Mouse (Mus musculus): ENCODE measurements at regions not wholly inside any gene's neighbourhood (a gene's known extent, or its start where the extent isn't known, plus 50 kb on each side); places are given as distances from the start of the nearest gene placed in this dataset.

DNA sequence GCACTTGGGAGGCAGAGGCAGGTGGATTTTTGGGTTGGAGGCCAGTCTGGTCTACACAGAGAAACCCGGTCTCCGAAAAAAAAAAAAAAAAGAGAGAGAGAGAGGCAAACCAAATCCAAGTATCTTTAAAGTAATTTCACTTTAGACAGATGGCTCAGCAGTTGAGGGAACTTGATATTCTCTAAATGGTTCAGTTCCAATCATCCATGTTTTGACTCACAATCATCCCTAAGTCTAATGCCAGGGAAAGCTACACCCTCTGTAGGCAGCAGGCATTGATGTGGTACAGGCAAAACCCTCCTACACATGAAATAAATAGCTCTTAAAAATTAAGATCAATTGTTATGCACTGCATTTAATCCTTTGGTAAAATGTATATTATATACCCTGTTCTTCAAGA lies 248.8 kb upstream of the Gm5152 start:
- no peak for DNase-seq (ENCODE audit: extremely low spot score, low read depth, low spot score)

DNA sequence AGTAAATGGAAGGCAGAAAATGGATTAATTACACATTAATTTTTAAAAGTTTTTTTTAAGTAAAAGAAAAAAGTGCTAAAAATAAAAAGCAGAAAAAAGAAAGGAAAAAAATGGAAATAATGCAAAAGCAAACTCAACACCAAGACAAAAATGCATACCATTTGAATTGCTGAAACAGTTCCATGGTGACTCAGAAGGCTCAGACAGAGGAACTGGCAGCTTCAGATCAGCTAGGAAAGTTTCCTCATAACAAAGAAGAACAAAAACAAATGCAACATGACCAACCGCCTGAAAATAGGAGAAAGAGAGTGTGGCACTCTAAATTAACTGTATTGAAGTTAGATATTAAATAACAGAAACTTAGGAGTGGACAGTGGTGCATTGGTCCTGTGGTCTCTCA lies 231.7 kb upstream of the Gm5152 start:
- DNase-seq (ENCODE audit: extremely low spot score, low read depth, low spot score): no peak

DNA sequence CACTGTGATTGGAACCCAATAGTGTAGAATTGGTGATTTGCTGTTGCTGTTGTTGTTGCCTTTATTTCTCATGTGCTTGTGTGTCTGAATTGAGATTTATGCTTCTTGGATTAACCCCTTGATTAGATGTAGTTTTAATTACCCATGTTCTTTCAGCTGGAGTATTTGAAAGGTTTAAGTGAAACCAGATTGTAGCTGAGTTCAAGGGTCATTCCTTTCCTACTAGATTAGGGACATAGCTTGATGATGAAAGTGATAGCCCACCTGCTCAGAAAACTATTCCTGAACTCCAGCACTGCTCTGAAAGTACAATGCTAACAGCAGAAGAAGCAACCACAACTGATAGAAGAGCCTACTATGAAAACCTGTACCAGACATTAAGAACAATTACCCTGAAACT lies 231.1 kb upstream of the Gm5152 start:
- peak; percentile 67 for DNase-seq (ENCODE audit: extremely low spot score, low read depth, low spot score)

DNA sequence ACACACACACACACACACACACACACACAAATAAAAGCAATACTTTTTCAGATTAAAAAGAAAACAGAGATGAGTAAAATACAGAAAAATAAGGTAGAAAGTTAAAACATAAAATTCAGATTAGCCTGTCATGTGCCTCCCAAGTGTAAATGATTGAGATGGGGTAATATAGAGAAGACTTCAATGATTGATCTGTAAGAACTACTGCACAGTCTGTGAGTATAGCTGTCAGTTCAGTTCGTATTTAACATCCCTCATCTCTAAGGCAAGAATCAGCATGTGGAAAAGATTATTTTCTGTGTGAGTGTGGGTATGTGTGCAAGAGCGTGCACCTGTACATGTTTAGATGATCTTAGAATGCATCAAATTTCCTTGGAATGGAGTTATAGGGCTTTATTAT lies 200.3 kb upstream of the Gm5152 start:
- DNase-seq (ENCODE audit: extremely low spot score, low read depth, low spot score): no peak

DNA sequence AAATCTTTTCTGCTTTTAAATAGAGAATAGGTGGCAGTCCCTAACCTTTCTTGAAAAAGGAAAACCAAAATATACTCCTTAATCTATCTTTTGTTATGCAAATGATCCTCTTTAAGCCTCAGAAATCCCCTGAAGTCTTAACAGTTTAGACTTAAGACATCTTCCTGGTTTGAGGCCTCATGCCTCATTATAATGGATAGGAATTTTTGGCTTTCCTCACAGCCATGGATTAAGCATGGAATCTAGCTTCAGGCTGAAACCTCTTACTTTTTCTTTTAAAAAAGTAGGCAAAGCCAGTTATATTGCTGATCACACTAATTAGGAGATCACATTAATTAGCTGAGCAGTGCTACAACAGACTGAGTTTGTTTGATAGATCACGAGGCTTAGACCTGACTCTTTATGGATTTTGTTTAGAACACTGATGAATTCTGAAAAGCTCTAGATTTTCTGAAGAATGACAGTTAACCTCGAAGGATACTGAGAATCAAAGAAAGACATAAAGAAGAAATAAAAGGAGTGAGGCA lies 171.4 kb upstream of the Gm5152 start:
- no peak for DNase-seq (ENCODE audit: extremely low spot score, low read depth, low spot score)

DNA sequence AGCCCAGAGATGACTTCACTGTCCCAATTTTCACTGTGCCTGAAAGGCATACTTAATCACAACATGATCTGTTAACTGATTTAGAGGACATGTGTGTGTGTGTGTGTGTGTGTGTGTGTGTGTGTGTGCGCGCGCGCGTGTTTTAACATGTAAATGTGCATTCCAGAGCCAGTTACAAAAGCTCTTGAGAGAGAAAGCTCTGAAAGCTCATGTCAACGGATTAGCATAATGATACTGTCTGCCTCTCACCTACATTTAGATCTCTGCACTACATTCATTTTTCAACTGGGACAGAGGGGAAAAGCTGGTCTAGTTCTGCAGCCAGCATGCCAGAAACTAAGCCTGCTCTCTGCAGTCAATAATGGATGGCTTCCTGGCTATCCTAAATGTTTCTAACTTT lies 170.6 kb upstream of the Gm5152 start:
- no peak for DNase-seq (ENCODE audit: extremely low spot score, low read depth, low spot score)

DNA sequence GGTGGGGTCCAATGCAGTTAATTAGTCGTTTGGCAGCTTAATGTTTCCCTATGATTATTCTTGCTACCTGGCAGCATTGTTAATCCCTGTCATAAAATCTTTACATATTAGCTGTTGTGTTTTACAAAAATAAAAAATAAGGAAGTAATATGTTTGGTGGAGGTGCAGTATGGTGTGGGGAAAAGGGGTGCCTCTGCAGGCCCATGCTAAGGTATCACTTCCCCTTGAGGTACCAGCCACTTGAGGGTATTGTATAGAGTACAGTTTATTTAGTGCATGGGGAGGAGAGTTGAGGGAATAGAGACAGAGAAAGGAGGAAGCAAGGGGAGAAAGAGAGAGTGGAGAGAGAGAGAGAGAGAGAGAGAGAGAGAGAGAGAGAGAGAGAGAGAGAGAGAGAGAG lies 167.7 kb upstream of the Gm5152 start:
- no peak for DNase-seq (ENCODE audit: extremely low spot score, low read depth, low spot score)

DNA sequence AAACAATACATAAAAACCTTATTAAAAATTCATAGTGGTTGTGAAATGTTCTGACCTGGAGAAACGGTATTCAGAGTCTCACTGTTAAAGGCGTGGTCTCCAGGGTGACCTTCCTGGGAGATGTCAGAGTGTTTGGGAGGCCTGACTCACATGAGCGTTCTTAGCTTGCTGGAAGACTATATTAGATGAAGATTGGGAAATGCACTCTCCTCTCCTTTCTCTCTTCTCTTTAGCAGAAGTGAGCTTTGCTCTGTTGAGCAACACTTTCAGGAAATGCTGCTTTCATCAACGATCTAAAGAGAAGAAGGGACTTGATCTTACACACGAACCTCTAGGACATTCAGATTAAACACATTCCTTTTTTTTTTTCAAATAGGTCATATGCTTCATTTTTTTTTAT lies 147.2 kb upstream of the Gm5152 start:
- DNase-seq (ENCODE audit: extremely low spot score, low read depth, low spot score): no peak

DNA sequence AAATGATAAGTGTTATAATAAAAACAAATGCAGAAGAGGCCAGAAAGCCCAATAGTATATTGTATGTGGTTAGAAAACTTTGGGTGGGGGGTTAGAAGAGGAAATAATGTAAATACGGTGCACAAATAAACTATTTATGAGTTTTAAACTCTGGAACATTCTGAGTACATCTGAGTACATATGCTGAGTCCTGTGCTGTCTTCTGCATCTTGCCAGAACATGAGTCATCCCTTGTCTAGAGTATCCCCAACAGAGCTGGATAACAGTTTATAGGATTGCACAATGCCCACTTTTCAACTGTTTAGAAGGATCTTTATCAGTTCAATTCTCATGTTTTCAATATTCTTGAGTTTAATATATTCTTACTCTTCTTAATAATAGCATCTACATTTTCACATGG lies 142.7 kb upstream of the Gm5152 start:
- DNase-seq (ENCODE audit: extremely low spot score, low read depth, low spot score): no peak

DNA sequence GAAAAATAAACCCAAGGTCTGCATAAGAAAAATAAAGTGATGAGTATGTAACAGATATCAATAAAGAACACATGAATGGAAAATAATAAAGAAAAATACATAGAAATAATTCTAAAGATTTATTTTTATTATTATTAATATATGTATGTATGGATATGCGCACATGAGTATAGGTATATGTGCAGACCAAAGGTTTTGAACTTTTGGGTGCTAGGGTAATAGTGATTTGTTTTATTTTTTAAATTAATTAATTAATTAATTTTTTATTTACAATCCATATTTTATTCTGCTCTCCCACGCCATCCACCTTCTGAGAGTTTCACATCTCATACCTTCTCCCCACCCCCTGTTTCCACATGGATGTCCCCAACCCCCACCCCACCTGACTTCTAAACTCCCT lies 105.8 kb upstream of the Gm5152 start:
- no peak for DNase-seq (ENCODE audit: extremely low spot score, low read depth, low spot score)

DNA sequence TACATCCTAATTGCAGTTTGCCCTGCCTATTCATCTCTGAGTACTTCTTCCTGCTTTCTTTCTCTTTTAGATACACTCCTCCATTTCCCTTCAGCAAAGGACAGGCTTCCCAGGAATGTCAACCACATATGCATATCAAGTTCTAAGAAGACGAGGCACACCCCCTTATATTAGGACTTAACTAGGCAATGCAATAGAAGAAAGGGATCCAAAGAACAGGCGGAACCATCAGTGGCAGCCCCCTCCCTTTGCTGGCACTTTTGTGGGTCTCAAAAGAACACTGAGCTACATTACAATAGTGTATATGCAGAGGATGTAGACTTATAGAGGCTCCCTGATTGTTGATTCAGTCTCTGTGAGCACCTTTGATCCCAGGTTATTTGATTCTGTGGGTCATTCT lies 74.3 kb upstream of the Gm5152 start:
- DNase-seq (ENCODE audit: extremely low spot score, low read depth, low spot score): no peak

Data from hindlimb bud, embryonic 11.5 days (tissue).